Mouse (Mus musculus): ENCODE measurements at regions not wholly inside any gene's neighbourhood (a gene's known extent, or its start where the extent isn't known, plus 50 kb on each side); places are given as distances from the start of the nearest gene placed in this dataset.
"Not testable (repeated sequence)": the region's sequence is repeated elsewhere in the genome, so short reads cannot be mapped to it uniquely, and the experiment has no call there.

GRCm38 (mm10) chr10:23733679-23734078 is 53.4 kb downstream of the Rps12 start:
- TF ChIP-seq CTCF (IDR thresholded peaks at IDR 0.05; ENCODE audit: low read depth), result no peak
- no peak for TF ChIP-seq EP300 (IDR thresholded peaks at IDR 0.05; ENCODE audit: low read depth)
- WGBS (ENCODE audit: insufficient replicate concordance), result 40% methylated on average over 2 of the region's 2 CpGs
- Histone ChIP-seq H3K27me3 (ENCODE audit: insufficient read depth, low read length) (no peaks in the 10 kb centered on the region), H3K9ac (replicated peaks) (no peak overlapping the region), H3K9me3 (ENCODE audit: low read length) (no peaks in the 10 kb centered on the region), H3K4me3 (ENCODE audit: low read depth, low read length) (no peak overlapping the region), H3K27ac (ENCODE audit: low read depth) (no peak overlapping the region), H3K4me2 (ENCODE audit: low read depth, low read length) (no peak overlapping the region), H3K4me1 (ENCODE audit: insufficient read depth) (no peaks in the 10 kb centered on the region), H3K36me3 (replicated peaks; ENCODE audit: insufficient read depth, low read length) (no peaks in the 10 kb centered on the region)
- ATAC-seq, result no peak
- DNase-seq, result no peak

DNA sequence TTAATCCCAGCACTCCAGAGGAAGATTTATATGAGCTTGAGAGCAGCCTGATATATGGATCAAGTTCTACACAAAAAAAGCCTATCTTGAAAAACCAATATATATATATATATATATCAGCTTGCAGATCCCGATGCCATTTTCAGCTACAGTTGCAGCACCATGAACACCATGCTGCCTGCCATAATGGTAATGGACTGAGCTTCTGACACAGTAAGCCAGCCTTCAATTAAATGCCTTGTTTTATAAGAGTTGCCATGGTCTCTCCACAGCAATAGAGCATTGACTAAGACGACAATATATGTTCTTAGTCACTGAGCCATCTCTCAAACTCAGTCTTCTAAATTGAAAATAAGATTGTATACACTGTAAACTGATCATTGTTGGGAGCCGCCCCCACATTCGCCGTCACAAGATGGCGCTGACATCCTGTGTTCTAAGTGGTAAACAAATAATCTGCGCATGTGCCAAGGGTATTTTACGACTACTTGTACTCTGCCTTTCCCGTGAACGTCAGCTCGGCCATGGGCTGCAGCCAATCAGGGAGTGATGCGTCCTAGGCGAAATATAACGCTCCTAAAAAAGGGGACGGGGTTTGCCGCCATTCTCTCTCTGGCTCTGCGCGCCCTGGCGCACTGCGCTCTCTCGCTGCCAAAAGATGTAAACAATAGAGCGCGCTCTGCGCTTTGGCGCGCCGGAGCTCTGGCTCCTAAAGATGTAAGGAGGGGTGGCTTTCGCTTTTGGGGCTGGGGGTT is 60.9 kb downstream of the Rps12 start:
- not testable (repeated sequence) for H3K9me3 ChIP-seq (ENCODE audit: low read length); ATAC-seq; H3K27ac ChIP-seq (ENCODE audit: low read depth); DNase-seq; H3K36me3 ChIP-seq (replicated peaks; ENCODE audit: insufficient read depth, low read length); H3K4me3 ChIP-seq (ENCODE audit: low read depth, low read length); H3K27me3 ChIP-seq (ENCODE audit: insufficient read depth, low read length); H3K4me1 ChIP-seq (ENCODE audit: insufficient read depth); H3K4me2 ChIP-seq (ENCODE audit: low read depth, low read length); H3K9ac ChIP-seq (replicated peaks)
- WGBS (ENCODE audit: insufficient replicate concordance), result 82% methylated on average over 22 of the region's 28 CpGs

- ATAC-seq, result no peak
- Histone ChIP-seq H3K4me1 (ENCODE audit: insufficient read depth) (no peaks in the 10 kb centered on the region), H3K27ac (ENCODE audit: low read depth) (no peak overlapping the region), H3K9ac (replicated peaks) (no peak overlapping the region), H3K9me3 (ENCODE audit: low read length) (no peaks in the 10 kb centered on the region), H3K4me2 (ENCODE audit: low read depth, low read length) (no peak overlapping the region), H3K4me3 (ENCODE audit: low read depth, low read length) (no peak overlapping the region), H3K36me3 (replicated peaks; ENCODE audit: insufficient read depth, low read length) (no peaks in the 10 kb centered on the region), H3K27me3 (ENCODE audit: insufficient read depth, low read length) (no peaks in the 10 kb centered on the region)
- 81% methylated on average over 7 of the region's 7 CpGs for WGBS (ENCODE audit: insufficient replicate concordance)
- TF ChIP-seq EP300 (IDR thresholded peaks at IDR 0.05; ENCODE audit: low read depth) (no peak), CTCF (IDR thresholded peaks at IDR 0.05; ENCODE audit: low read depth) (no peak)
- DNase-seq, result no peak
These were observed 69.0 kb downstream of the Rps12 start for GRCm38 (mm10) chr10:23718124-23718523.

- Histone ChIP-seq H3K4me2 (ENCODE audit: low read depth, low read length) (no peak overlapping the region), H3K4me1 (ENCODE audit: insufficient read depth) (no peaks in the 10 kb centered on the region), H3K36me3 (replicated peaks; ENCODE audit: insufficient read depth, low read length) (no peaks in the 10 kb centered on the region), H3K27ac (ENCODE audit: low read depth) (no peak overlapping the region), H3K9me3 (ENCODE audit: low read length) (no peaks in the 10 kb centered on the region), H3K4me3 (ENCODE audit: low read depth, low read length) (no peak overlapping the region), H3K27me3 (ENCODE audit: insufficient read depth, low read length) (no peaks in the 10 kb centered on the region), H3K9ac (replicated peaks) (no peak overlapping the region)
- WGBS (ENCODE audit: insufficient replicate concordance), result 88% methylated on average over 10 of the region's 10 CpGs
- ATAC-seq (no peak), DNase-seq (no peak)
- no peak for TF ChIP-seq EP300 (IDR thresholded peaks at IDR 0.05; ENCODE audit: low read depth)
- no peak for TF ChIP-seq CTCF (IDR thresholded peaks at IDR 0.05; ENCODE audit: low read depth)
These were observed 71.6 kb downstream of the Rps12 start for GRCm38 (mm10) chr10:23715511-23715910.

- H3K4me1 ChIP-seq (ENCODE audit: insufficient read depth), result no peaks in the 10 kb centered on the region
- TF ChIP-seq CTCF (IDR thresholded peaks at IDR 0.05; ENCODE audit: low read depth) (no peak; the same call in 1 of the 2 replicates), EP300 (IDR thresholded peaks at IDR 0.05; ENCODE audit: low read depth) (no peak)
- DNase-seq, result no peak
- no peak overlapping the region for H3K27ac ChIP-seq (ENCODE audit: low read depth)
- no peak overlapping the region for H3K4me3 ChIP-seq (ENCODE audit: low read depth, low read length)
- 87% methylated on average over 7 of the region's 7 CpGs for WGBS (ENCODE audit: insufficient replicate concordance)
- no peaks in the 10 kb centered on the region for H3K9me3 ChIP-seq (ENCODE audit: low read length)
- no peak overlapping the region for H3K9ac ChIP-seq (replicated peaks)
- no peaks in the 10 kb centered on the region for H3K36me3 ChIP-seq (replicated peaks; ENCODE audit: insufficient read depth, low read length)
- no peaks in the 10 kb centered on the region for H3K27me3 ChIP-seq (ENCODE audit: insufficient read depth, low read length)
- ATAC-seq, result no peak
- H3K4me2 ChIP-seq (ENCODE audit: low read depth, low read length), result no peak overlapping the region
These were observed 72.0 kb downstream of the Rps12 start for GRCm38 (mm10) chr10:23715101-23715500.

GRCm38 (mm10) chr10:23712691-23713378 is 74.2 kb downstream of the Rps12 start:
- WGBS (ENCODE audit: insufficient replicate concordance), result 70% methylated on average over 5 of the region's 5 CpGs
- Histone ChIP-seq H3K4me3 (ENCODE audit: low read depth, low read length) (no peak overlapping the region), H3K9me3 (ENCODE audit: low read length) (no peaks in the 10 kb centered on the region), H3K4me1 (ENCODE audit: insufficient read depth) (no peaks in the 10 kb centered on the region), H3K4me2 (ENCODE audit: low read depth, low read length) (no peak overlapping the region), H3K36me3 (replicated peaks; ENCODE audit: insufficient read depth, low read length) (no peaks in the 10 kb centered on the region), H3K27ac (ENCODE audit: low read depth) (no peak overlapping the region), H3K9ac (replicated peaks) (no peak overlapping the region), H3K27me3 (ENCODE audit: insufficient read depth, low read length) (no peaks in the 10 kb centered on the region)
- ATAC-seq (no peak), DNase-seq (no peak)
- TF ChIP-seq EP300 (IDR thresholded peaks at IDR 0.05; ENCODE audit: low read depth) (no peak), CTCF (IDR thresholded peaks at IDR 0.05; ENCODE audit: low read depth) (no peak)

Data from liver, postnatal 0 days (tissue).